Mouse (Mus musculus): ENCODE data around the gene Ubb. TPM values are rescaled to one million over a fixed set of nuclear protein-coding genes. Genes with fewer than 3 reads are reported as not detected.
A peak's percentile ranks its signal among the peaks of the same experiment; 100 is the strongest.
"Not testable (repeated sequence)": the region's sequence is repeated elsewhere in the genome, so short reads cannot be mapped to it uniquely, and the experiment has no call there.

Ubb gene
- total RNA-seq (2022): 100 to 1,000 TPM; 692 to 761 (median 719) TPM

DNA sequence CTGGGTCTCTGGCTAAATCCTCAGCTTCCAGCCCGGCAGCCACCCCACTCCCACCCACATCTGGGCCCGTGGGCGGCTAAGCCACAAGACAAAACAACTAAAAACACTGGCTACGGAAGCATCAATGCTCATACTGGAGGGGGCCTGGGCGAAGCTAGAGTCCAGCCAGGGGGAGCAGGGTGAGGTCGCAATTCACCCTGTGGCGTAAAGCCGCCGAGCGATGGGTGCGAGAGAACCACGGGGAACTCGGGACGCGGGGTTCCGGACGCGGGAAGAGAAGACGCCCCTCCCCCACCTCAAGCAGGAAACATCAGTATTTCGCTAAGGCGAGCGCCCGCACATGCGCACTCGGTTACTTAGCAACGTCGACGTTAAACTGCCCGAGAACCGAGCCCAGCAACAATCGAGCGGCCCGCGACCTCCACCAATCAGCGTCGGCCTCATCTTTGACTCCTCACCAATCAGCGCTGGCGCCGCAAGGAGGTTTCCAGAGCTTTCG is at the start of gene Ubb:
Gene Ubb, plus strand, starts transcription at position 445 of the 499 bp plus-strand sequence.
- DNase-seq (ENCODE audit: low spot score): peak; percentile 99

DNA sequence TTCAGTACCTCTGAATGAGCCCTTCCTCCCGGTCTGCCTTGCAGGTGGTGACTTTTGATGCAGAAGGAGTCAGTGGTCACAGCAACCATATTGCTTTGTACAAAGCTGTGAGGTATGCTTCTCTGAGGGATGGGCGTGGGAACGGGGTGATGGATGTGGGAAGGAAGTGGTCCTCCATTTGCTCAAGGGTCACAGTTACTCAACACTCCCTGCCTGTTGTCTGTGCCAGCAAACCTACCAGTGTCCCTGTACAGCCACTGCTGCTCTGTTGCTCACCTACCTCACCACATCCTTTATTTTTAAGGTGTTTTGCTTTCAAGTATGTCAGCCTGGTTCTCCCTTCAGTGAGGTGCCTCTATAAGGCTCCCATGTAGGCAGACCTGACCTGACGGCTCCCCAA is 43.3 kb upstream of the Ubb start:
- no peak for DNase-seq (ENCODE audit: low spot score)

DNA sequence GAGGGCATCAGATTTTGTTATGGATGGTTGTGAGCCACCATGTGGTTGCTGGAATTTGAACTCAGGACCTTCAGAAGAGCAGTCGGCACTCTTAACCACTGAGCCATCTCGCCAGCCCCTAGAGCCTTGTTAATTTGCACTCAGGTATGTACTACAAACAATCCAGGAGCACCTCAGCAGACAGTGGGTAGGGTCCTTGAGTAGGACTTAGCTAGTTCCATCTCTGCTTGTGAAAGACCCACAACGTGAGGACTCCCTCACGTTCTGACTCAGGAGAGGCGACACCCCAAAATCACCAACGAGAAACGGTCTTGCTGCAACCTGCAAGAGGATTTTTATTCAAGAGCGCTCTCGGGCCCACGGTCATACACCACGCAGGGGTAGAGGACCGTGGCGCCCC is 42.6 kb upstream of the Ubb start:
- not testable (repeated sequence) for DNase-seq (ENCODE audit: low spot score)

DNA sequence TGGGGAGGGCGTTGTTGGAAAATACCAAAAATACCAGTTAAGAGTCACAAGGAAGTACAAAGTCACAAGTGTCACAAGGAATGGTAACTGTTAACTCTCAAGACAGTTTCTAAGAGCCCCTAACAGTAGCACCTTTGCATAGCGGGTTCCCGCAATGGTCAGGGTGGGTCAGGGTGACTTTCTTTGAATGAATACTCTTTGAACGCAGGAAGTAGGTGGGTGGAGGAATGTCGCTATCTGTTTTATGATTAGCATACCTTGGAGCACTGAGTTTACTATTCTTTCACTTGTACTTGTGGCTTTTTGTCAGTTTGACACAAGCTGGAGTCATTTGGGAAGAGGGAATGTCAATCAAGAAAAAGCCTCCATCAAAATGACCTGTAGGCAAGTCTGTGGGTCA is 42.2 kb upstream of the Ubb start:
- not testable (repeated sequence) for DNase-seq (ENCODE audit: low spot score)

DNA sequence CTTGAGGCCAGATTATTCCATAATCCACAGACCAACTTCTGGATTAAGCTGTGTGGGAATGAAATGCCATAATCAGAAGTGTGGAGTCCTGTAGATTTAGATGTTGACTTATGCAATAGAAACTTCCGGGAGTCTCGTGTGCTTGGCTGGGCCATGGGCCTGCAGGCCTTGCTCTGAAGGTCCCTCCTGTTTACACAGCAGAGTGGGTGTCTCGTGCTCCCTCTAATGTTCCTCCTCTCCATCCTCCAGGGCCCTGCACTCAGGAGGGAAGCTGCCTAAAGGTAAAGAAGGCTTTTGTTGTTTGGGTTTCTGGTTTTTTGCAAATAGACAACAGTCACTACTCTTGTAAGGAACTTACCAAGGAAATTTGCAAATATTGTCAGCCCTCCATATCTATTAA is 41.4 kb upstream of the Ubb start:
- DNase-seq (ENCODE audit: low spot score): no peak

DNA sequence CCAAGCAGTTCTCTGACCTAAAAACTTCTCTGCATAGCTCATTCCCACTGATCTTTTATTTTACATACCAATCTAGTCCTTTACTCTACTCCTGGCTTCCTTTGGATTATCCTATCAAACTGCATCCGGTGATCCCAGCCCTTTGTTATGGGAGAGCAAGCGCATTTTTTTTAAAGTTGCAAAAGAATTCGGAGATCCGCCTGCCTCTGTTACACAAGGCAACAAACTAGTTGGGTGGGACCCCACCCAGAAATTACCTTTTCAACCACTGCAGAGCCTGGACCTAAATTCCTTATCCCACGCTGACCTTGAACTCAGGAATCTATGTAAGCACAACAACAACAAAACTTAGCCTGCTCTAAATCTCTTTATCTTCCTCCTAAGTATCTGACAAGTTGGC is 40.0 kb upstream of the Ubb start:
- DNase-seq (ENCODE audit: low spot score): no peak

DNA sequence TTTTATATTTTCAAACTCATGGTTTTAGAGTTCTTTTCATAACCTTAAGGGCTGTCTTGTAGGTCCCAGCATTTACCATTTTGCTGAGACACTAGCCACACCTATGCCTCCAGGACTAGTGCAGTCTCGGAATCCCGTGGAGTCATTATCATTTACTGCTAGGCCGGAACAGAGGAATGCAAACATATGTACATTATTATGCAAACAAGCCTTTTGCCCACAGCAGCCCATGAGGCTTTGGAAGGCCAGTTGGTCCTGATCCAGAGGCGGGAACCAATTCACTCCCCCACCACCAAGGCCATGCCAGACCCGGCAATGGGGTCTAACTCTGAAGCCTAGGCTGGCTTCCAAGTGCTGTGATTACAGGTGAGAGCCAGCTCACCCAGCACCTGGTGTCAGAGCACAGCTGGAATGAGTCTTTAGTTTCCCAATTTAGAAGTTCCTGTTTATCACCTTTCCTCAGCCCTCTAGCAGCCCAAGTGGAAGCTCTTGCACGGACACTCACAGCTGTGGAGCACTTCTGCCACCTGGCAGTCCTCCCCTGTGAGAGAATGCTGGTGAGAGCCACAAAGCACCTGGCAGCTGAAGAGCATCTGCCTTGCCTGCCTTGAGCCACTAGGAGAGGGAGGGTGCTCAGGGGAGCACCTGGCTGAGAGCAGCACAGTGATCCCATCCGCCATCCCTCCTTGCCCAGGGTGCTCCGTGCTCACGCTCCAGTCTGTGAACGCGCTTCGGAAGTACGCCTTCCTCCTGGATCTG is 39.3 kb upstream of the Ubb start:
- no peak for DNase-seq (ENCODE audit: low spot score)

DNA sequence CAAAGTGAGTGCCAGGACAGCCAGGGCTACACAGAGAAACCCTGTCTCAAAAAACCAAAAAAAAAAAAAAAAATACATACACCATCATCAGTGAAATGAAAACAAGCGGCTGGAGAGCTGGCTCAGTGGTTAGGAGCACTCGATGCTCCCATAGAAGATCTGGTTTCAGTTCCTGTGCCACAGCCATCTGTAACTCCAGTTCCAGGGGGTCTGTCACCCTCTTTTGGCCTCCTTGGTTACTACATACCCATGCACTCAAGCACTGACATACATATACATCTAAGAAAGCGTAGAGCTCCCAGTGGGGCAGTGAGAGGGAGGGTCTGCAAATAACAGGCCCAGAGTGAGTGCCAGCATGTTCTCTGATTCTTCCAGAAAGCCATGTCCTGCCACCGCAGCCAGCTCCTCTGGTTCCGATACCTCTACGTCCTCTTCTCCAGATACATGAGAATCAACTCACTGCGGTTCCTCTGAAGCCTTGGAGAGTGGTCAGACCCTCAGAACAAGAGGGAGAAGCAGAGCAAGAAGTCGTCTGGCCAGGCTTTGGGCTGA is 38.4 kb upstream of the Ubb start:
- no peak for DNase-seq (ENCODE audit: low spot score)

DNA sequence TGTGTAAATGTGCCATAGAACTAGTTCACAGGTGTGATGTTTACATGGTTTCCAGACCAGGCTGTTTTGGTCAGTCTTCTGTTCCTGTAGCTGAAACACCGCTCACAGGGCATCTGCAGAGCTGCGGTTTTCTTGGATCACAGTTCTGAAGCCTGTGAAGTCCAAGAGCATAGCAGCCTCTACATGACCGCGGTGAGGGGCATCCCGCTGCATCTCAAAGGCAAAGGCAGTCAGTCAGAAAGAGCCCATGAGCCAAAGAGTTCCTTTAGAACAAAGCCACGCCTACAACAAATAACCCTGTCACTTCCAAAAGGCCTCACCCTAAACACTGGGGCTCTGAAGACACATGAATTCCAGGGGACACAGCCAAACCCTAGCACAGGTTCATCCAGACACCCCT is 37.7 kb upstream of the Ubb start:
- no peak for DNase-seq (ENCODE audit: low spot score)

DNA sequence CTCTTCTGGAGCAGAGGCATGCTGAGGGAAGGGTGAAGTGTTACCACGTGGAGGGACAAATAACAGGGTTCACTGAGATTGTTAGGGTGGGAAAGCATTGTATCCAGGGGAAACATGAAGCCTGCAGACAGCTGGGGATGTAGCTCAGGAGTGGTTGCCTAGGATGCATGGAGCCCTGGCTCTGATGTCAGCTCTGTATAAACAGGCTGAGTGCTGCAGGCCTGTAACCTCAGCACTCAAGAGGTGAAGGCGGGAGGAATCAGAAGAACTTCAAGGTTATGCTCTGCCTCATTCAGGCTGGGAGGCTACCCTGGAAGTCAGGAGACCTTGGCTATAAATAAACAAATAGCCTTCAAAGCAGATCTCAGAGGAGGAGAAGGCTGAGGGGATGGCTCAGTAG is 32.0 kb upstream of the Ubb start:
- DNase-seq (ENCODE audit: low spot score): no peak

DNA sequence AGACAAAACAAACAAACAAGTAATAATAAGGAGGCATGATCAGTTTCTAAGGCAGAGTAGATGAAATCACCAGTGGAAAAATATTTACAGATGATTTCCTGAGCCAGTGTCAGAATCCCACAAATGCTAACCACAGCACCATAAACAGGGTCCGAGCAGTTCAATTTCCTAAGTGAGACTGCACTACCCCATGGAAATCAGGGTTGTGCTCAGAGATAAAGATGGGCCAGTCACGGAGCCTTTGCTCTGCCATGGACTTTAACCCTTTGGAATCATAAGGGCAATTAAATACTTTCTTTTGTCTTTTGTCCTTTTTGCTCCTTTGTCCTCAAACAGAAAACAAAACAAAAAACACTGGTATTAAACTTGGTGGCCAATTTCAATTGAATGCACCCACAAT is 28.7 kb upstream of the Ubb start:
- DNase-seq (ENCODE audit: low spot score): no peak

DNA sequence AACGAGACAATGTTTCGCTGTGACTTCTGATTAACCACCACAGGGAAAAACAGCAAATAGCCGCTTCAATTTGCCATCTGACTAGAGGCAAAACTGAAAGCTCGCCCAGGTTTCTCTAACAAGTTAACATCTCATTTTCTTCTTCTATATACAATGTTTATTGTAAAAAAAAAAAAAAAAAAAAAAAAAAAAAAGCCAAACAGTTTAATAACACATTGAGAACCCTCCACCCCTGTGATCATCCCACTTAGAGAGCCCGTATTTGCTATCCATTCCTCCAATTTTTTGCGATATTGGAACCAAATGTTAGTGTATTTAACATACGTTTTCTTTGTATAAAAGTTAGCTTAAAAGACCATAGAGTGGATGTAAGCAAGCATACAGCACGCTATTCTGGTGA is 13.9 kb upstream of the Ubb start:
- DNase-seq (ENCODE audit: low spot score): no peak

DNA sequence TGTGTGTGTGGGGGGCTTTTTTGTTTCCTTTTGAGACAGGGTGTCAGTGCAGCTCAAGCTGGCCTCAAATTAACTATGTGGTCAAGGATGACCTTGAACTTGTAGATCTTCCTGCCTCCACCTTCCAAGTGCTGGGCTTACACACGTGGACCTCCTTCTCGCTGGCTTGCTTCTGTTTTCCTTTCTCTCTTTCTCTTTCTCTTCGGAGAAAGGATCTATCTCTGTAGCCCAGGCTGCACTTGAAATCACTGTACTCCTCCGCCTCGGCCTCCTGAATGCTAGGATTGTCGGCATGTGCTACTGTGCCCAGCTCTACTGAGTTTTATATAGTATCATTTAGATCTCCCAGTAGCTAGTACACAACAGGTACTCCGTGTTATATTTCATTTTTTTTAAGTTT is 13.4 kb upstream of the Ubb start:
- DNase-seq (ENCODE audit: low spot score): no peak

DNA sequence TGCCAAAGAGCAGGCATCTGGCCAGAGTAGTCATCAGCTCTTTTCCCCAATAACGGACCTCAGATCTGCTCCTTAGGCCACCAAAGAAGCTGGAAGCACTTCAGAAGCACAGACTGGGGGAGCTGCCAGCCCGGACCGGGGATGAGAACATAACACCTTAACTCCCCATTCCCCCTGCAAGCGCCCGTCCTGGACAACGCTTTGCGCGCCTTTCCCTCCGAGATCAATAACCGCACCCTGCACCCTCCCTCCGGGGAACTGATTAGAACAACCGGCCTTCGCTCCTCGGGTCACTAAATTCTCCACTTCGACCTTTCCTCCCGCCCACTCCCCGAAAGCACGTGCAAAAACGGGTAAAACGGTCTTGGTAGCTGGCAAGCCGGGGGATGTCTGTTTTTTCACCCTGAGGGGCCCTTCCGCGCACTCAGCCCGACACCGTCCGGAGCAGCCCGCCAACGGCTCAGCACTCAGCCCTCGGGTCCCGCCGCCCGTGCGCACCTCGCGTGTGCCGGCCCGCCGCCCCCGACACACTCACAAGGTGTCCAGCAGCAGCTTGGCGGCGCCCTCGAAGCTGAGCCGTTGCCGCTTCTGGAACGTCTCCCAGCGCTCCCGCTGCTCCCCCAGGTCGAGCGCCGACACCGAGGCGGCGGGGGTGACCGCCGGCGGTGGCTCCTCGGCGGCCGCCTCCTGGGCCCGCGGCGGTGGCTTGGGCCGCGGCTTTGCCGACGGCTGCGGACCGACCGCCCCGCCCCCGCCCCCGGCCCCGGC is 12.5 kb upstream of the Ubb start:
- peak; percentile 25 for DNase-seq (ENCODE audit: low spot score)

DNA sequence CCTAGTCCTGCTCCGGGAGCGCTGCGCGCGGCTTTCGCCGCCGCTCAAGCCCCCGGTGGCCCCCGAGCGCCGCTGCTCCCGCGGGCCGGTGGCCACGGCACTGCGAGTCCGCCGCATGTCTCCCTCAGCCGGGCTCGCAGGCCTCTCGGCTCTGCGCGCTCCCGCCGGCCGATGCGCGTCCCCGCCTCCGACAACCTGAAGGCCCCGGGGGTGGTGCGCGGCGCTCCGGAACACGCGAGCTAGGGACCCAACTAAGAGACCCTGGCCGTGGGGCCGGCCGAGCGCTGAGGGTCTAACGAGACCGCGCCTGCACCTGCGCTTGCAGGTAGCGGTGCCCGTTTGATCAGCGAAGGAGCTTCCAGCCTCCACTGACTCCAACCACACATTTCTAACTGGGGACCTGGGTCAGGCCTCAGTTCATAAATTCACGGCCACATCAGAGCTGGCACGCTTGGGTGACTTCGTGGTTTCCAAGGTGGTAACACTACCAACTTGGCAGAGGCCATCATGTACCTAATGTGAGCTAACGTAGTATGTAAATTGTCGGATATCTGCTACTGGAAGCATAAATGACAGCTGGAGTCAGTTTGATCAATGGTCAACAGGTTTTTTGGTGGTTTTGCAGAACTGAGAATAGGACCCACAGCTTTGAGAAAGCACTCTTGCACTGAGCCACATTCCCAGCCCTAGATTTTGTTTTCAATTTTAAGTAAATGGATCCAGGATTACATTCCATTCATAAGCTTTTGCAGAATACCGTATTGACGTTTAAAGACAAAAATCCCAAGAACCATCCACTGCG is 11.7 kb upstream of the Ubb start, which contains the start of gene Cenpv:
Gene Cenpv, minus strand, starts transcription at position 173 of the 802 bp plus-strand sequence.
- DNase-seq (ENCODE audit: low spot score): peak; percentile 38

DNA sequence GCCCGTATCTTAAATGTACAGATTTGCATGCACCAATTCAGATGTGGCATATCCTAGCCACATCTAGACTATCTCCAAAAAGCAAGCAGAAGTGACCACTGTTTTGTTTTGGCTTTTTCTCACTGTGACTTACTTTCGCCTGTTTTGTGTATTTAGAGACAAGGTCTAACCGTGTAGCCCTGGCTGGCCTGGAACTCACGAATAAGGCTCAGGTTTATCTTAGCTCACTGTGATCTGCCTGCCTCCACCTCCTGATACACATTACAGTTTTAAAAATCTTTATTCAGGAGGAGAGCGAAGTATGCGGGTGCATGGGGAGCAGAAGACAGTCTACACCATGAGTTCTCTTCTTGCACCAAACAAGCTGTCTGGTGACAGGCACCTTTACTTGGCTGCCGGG is 10.8 kb upstream of the Ubb start:
- DNase-seq (ENCODE audit: low spot score): no peak

DNA sequence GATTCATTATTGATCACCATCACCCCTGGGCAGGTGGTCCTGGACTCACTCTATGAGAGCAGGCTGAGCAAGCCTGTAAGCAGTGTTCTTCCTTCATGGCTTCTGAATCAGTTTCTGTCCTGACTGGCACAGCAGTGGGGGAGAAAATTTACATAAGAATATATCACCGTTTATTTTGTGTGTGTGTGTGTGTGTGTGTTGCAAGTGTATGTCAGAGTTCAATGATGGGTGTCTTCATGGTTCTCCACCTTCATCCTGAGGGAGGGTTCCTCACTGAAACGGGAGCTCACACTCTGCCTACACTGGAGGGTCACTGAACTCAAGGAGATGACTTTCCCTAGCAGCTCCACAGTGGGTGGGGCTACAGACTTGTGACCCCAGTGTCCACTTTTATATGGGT is 10.0 kb upstream of the Ubb start:
- DNase-seq (ENCODE audit: low spot score): no peak

DNA sequence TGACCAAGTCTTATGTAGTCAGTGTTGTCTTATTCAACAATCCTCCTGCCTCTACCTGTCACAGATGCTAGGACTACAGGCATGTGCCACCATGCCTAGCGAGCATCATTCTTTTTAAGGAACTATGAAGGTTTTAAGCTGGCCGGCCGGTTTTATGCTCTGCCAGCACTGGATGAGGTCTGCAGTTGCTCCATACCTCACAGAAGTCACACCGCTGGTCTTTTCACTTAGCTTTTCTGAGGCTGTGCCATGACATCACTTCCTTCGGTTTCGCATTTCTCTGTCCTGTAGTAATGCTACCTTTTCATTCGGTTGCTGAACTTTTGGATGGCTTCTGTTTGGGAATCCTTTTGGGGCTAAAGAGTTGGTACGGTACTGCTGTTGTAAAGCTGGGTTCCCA is 9.4 kb upstream of the Ubb start:
- no peak for DNase-seq (ENCODE audit: low spot score)

DNA sequence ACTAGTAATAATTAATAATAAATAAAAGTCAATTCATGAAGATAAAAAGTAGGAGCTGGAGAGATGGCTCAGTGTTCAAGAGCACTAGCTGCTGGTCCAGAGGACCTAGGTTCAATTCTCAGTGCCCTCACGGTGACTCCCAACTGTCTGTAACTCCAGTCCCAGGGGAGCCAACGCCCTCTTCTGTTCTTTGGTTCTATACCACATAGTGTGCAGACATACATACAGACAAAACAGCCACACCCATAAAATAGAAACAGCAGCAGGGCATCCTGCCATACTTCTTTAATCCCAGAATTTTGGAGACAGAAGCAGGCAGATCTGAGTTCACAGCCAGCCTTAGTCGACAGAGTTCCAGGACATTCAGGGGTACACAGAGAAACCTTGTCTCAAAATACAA is 7.0 kb upstream of the Ubb start:
- no peak for DNase-seq (ENCODE audit: low spot score)

DNA sequence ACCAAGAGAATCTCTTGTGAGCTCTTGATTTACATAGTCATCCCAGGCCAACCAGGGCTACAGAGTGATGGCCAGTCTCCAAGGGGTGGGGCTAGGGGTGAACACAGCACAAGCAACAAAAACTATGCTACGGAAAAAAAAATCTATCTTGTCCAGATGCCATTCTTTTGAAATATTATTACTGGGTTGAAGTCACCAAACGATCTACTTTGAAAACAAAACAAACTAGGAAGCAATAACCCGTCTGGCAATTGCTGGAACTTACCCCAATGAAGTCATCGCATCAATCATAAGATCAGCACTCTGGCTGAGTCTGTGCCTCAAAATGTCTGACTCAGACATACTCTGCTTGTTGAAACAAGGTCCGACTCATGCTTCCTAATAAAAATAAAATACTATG is 1.2 kb upstream of the Ubb start:
- DNase-seq (ENCODE audit: low spot score): peak; percentile 79

DNA sequence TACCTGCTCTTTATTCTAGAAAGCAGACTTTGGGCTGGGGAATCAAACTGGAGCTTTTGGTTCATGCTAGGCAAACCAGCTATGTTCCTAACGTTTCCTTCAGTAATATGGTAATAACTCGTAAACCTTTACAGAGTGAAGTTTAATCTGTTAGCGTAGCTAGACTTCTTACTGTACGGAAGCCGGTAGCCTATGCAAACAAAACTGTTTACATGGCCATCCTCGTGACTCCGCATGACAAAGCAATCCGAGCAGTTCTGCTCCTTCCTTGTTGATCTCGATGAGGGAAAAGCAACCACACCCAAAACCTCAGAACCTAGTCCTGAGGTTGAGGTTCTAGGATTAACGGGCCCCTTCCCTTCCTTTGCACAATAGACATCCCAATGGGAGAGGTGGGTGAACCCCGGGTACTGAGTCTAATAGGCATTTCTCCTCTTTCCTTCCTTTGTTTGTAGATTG is 715 bp upstream of the Ubb start:
- peak; percentile 83 for DNase-seq (ENCODE audit: low spot score)
